Mouse (Mus musculus) induced T-regulatory cell, adult 2 months (primary cell): ENCODE data around the gene Dchs2.

ENCODE experiments used
- DNase-seq: peaks from one replicate; pipeline ENCODE4 v3.0.0-alpha.2; 2012; ENCODE audit warnings: low read depth

Dchs2 gene

GRCm38 (mm10) chr3:83251899-83252298, 124.2 kb downstream of the Dchs2 start:
- no peak for DNase-seq

- no peak for DNase-seq
Measured at GRCm38 (mm10) chr3:83259421-83259820, 131.7 kb downstream of the Dchs2 start.

DNA sequence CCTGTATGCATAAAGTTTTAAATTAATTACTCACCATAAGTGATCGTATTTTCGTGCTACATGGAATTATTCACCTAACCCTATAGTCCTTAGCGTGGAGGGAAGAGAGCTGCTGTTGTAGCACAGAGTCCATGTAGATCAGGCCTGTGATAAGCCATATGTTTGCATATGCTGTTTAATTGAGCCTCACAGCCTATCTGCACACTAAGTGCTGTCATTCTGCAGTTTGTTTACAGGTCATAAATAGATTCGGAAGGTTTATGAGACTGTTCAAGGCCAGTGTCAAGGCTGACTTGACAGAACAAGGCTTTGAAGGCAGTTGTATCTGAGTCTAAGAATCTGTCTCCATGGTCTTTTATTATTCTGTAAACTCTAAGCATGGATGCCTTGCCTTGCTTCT, 138.3 kb downstream of the Dchs2 start:
- no peak for DNase-seq

GRCm38 (mm10) chr3:83270228-83270627, 142.5 kb downstream of the Dchs2 start:
- DNase-seq, result no peak

DNA sequence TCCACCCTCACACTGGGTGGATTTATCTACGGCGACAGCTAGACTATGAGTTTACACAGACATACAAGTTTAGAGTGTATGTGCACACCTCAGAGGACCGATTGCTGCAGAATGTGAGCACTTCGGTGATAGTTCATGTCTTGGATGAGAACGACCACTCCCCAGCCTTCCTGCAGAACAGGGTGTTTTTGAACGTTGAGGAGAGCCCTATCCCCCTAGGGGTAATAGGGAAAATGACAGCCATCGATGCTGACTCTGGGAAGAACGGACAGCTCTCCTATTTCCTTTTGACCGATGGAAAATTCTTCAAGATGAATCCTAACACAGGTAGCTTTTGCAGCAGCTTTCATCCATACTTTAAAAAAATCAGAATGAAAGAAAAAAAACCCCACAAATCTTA, 143.2 kb downstream of the Dchs2 start:
- DNase-seq, result no peak

GRCm38 (mm10) chr3:83273555-83274244, 146.0 kb downstream of the Dchs2 start:
- DNase-seq, result peak; percentile 40

GRCm38 (mm10) chr3:83275703-83276102, 148.0 kb downstream of the Dchs2 start:
- DNase-seq, result no peak

DNA sequence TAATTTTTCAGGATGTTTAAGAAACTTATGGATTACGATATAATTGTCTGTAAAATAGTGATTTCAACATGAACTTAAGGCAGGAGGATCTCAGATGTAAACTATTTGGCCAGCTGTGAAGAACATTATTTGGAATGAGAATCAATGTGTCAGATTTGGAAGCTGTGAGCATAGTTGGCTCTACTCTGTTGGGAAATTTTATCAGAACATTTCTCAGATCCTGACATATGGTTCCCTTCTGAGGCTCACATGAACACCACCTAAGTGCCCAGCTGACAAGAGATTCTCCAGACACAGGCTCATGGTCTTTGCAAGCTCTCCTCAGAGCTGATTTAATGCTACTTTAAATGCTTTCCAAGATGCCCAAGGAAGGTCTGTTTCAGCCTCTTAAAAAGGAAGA, 156.1 kb downstream of the Dchs2 start:
- DNase-seq, result no peak

DNA sequence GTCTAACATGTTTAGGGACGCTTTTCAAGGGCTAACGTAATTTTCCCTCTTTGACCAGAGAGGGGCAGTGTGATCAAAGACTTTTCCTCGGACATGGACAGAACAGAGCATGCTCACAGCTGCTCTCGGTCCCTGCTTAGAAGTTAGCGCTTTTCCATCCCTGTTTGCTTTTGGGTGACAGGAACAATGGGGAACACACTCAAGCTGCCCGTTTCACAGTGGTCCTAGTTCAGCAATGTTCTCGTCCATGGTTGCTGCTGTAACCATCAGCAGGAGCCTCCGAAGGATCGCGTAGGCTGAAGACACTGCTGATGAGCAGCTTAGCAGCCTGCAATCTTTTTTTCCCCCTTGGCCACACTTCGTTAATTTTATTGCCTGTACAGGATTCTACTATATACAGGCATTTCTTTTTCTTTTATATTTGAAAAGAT, 159.2 kb downstream of the Dchs2 start:
- no peak for DNase-seq

DNA sequence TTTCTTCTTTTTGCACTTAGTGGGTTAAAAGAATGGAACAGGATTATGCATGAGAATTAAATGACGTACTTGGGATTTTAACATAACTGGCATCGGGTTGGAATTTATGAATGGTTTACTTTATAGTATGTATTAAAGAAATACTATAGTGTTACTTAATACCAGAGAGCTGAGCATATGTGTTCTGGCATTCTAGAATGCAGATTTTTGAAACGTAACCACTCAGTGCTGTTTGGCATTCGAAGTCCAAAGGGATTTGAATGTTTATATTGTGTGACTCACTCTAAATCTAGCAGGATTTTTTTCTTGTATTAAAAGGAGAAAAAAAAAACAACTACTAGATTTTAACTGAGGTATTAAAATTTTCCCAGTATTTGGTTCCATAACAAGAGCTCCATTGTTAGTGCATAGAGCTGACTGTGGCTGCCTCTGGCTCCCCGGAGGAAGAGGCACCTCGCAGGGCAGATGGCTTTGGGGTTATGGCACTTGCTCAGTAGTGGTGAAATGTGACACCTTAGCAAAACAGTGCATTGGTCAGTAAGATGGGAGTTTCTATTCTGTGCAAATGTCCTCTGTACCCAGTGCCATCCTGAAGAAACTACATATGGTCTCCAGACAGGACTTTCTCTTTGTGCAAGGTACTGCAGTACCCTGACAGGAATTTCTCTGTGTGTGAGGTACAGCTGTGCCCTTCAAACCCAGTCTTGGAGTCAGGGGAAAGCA, 160.5 kb downstream of the Dchs2 start:
- no peak for DNase-seq

DNA sequence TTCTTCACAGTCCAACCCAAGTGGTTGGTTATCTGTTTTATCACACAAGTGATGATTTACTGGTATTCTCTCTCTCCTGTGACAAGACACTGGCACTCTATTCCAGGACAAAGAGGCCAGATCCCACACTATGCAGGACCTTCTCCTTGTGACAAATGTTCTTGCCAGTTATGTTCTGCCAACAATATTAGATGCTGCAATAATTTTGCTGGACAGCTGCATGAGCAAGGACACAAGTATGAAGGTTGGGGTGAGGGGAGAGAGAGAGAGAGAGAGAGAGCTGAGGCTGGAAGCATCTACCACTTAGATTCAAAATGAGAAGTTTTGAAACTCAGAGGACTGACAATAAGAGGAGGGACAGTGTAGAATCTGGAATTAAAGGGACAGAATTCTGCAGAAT, 162.7 kb downstream of the Dchs2 start:
- DNase-seq, result no peak

DNA sequence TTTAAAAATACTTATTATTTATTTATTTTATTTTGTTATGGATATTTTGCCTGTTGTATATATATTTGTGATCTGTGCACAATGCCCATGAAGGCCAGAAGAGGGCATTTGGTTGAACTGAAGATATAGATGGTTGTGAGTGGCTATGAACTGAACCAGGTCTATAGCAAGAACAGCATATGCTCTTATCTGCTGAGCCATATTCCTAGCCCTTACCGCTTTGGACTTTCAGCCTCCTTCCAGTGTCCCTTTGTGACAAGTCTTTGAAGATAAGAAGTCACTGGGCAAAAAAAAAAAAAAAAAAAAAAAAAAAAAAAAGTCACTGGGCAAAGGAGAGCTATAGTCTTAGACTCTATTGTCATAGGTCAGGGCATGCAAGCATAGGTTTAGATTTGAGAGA, 163.2 kb downstream of the Dchs2 start:
- no peak for DNase-seq

DNA sequence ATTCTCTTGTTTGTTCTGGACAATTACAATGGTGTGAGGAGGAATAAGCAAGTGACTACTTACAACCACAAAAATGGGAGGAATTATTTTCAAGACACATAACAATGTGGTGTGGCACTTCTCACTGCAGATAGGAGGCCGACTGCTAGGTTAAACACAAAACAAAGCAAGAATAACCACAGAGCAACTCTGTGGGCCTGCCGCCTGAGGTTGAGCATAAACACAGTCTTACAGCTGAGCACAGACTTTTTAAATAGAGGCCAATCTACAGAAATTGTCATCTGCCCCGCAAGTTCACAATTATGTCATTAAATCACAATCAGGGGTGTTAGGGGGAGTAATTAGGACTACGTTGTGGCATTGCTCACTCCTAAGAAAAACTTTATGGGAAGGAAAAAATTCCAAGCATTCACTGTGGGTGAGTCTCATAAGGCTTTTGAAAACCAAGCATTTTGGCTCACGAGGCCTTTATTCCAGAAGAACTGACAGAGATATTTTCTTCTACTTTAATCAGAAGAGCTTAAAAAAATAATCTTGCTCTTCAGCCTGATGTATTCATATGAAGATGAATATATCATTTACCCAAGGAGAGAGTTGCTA, 172.1 kb downstream of the Dchs2 start:
- DNase-seq, result no peak

GRCm38 (mm10) chr3:83303876-83304275, 176.1 kb downstream of the Dchs2 start:
- no peak for DNase-seq

DNA sequence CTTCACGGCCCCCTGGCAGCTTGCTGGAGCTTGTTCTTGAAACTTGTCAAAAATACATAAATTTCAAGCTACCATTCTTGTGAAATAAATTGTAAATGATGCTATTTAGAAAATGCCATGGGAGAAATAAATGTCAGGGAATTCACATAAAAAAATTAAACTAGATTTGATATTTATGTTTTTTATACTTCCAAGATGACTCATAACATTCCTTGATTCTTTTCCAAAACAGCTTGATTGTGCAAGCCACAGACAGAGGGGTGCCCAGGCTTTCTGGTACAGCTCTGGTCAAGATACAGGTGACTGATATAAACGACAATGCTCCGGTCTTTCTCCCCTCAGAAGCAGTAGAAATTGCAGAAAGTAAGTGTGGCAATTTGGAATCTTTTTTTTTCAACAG, 218.2 kb downstream of the Dchs2 start:
- DNase-seq, result no peak

GRCm38 (mm10) chr3:83368500-83369068, 240.8 kb downstream of the Dchs2 start:
- no peak for DNase-seq

DNA sequence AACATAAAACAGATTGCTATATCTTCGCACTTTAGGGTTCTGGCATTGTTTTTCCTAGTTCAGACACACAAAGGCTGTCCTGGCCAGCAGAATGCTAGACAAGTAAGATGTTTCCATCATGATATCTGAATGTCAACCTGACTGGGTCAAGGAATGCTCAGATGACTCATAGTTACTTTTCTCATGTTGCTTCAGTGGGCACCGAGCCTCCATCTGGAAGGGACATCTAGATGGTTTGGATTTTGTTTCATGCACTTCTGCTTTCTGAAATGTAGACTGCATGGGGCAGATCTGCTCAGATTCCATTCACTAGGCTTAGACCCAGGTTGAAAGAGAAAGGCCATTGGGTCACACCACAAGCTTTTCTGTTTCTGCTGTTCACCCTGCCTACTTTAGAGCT, 242.1 kb downstream of the Dchs2 start:
- DNase-seq, result no peak

DNA sequence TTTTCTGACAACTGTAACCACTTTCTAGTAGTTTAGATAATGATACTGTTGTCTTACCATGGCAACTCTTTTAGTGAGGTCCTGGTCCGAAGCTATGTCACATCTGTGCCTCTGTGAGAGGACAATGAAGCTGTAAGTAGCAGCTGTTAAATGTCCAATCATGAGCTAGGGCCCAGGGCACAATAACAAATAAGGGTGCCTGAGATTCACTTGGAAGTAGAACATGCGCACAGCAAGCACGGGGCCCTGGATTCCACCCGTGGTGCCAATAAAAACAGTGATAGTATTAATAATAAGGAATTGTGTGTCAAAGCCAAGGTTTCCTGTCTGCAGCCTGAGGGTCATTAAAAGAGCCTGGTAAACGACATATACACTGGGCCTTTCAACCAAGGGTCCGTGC, 246.6 kb downstream of the Dchs2 start:
- no peak for DNase-seq

DNA sequence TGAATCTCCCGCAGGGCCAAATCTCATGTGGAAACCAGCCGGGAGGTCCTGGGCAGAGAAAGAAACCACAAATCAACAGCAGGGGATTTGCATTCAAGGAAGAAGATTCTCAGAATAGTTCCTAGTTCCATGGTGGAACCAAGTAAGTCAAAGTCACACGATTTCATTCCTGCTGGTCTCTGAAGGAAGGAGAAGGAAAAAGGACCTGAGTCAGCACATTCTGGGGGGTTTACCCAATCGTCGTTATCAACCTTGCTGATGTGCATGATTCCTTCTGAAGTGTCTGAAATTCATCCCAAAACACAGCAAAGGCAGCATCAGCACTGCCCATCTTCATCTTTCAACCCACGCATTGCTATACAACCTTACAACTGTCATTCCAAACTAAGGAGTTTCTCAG, 249.1 kb downstream of the Dchs2 start:
- no peak for DNase-seq
